Mouse (Mus musculus) lung, embryonic 14.5 days (tissue): ENCODE data around the gene Gorab. TPM values are rescaled to one million over a fixed set of nuclear protein-coding genes. Genes with fewer than 3 reads are reported as not detected.

Experiments used
- ATAC-seq: fragments of 200-750 bp; cut with Nextera tagmentation; 2 replicates; pipeline ENCODE4 v1.8.0; 2017; ENCODE audit warnings: mild to moderate bottlenecking, moderate TSS enrichment, moderate library complexity; ENCODE audit not compliant: insufficient read depth
- DNase-seq: peaks from one replicate; pipeline ENCODE4 v3.0.0-alpha.2; 2015
- H3K27ac ChIP-seq: fragments of 300-500 bp; sonication (generic); 2 replicates; pipeline ENCODE4 v1.5.1; 2014; ENCODE audit warnings: low read depth, mild to moderate bottlenecking, moderate library complexity
- H3K27me3 ChIP-seq: fragments of 300-500 bp; sonication (generic); 2 replicates; pipeline ENCODE4 v1.6.1; 2014; ENCODE audit warnings: low read length, control low read depth; ENCODE audit not compliant: insufficient read depth
- H3K36me3 ChIP-seq: fragments of 300-500 bp; sonication (generic); 2 replicates; pipeline ENCODE4 v1.6.1; 2014; ENCODE audit warnings: control low read depth; ENCODE audit not compliant: insufficient read depth
- H3K4me1 ChIP-seq: fragments of 300-500 bp; sonication (generic); 2 replicates; pipeline ENCODE4 v1.6.1; 2014; ENCODE audit warnings: antibody characterized with exemption, control low read depth; ENCODE audit not compliant: insufficient read depth
- H3K4me2 ChIP-seq: fragments of 300-500 bp; sonication (generic); 2 replicates; pipeline ENCODE4 v1.6.1; 2014; ENCODE audit warnings: mild to moderate bottlenecking
- H3K4me3 ChIP-seq: fragments of 300-500 bp; sonication (generic); 2 replicates; pipeline ENCODE4 v1.5.1; 2014; ENCODE audit warnings: low read depth, low read length
- H3K9ac ChIP-seq: fragments of 300-500 bp; sonication (generic); 2 replicates; pipeline ENCODE4 v1.6.1; 2014
- H3K9me3 ChIP-seq: fragments of 300-500 bp; sonication (generic); 2 replicates; pipeline ENCODE4 v1.6.1; 2016; ENCODE audit warnings: low read depth, low read length, control low read depth
- CTCF ChIP-seq: IDR thresholded peaks from 2 replicates; pipeline ENCODE4 v1.5.1; 2016; ENCODE audit warnings: antibody characterized with exemption, low read depth
- WGBS: fragments of 180-500 bp; shearing (Covaris S2); extraction: QIAGEN DNeasy Blood & Tissue Kit; methylation state at CpG from one replicate; pipeline ENCODE4 v1.1.7; 2014; 5-methylcytosine and 5-hydroxymethylcytosine counted together
- polyA plus RNA-seq: library from polyadenylated mRNA; unstranded; fragments of >200 nt; fragmentation: Nextera tagmentation; extraction: Ambion mirVana; gene quantifications from 2 replicates; pipeline ENCODE4 v1.2.1, GENCODE M21; 2014

Gorab gene
- polyA plus RNA-seq, 1 experiment from 2014 or later, result 23.6 TPM

- Histone ChIP-seq H3K9me3 (no peaks in the 10 kb centered on the region), H3K27ac (peak overlapping the region; percentile 66), H3K4me1 (0 out of 2 replicates have a peak, but pooled peaks cover 6% of the 10 kb centered on the region), H3K4me2 (no peak overlapping the region), H3K27me3 (no peaks in the 10 kb centered on the region), H3K4me3 (no peak overlapping the region), H3K36me3 (no peaks in the 10 kb centered on the region), H3K9ac (no peak overlapping the region)
- WGBS, result 47% methylated on average over 6 of the region's 6 CpGs
- ATAC-seq (no peak), DNase-seq (no peak)
- no peak for TF ChIP-seq CTCF
Observed at GRCm38 (mm10) chr1:163377924-163378323, 25.5 kb downstream of the Gorab start.

GRCm38 (mm10) chr1:163376818-163377581, 26.5 kb downstream of the Gorab start:
- 45% methylated on average over 6 of the region's 6 CpGs for WGBS
- no peak overlapping the region for H3K9ac ChIP-seq
- H3K4me3 ChIP-seq, result no peak overlapping the region
- H3K27me3 ChIP-seq, result no peaks in the 10 kb centered on the region
- H3K36me3 ChIP-seq, result no peaks in the 10 kb centered on the region
- peak; percentile 79 for ATAC-seq
- H3K4me1 ChIP-seq, result 0 out of 2 replicates have a peak, but pooled peaks cover 6% of the 10 kb centered on the region
- no peak for TF ChIP-seq CTCF
- H3K4me2 ChIP-seq, result no peak overlapping the region
- DNase-seq, result peak; percentile 91
- no peaks in the 10 kb centered on the region for H3K9me3 ChIP-seq
- peak overlapping the region; percentile 75; the same call in 1 of the 2 replicates for H3K27ac ChIP-seq

- no peak overlapping the region for H3K27ac ChIP-seq
- TF ChIP-seq CTCF, result no peak
- H3K36me3 ChIP-seq, result no peaks in the 10 kb centered on the region
- DNase-seq (no peak), ATAC-seq (no peak)
- no peaks in the 10 kb centered on the region for H3K27me3 ChIP-seq
- H3K9ac ChIP-seq, result no peak overlapping the region
- no peaks in the 10 kb centered on the region for H3K9me3 ChIP-seq
- 0 out of 2 replicates have a peak, but pooled peaks cover 6% of the 10 kb centered on the region for H3K4me1 ChIP-seq
- 65% methylated on average over 5 of the region's 5 CpGs for WGBS
- H3K4me3 ChIP-seq, result no peak overlapping the region
- no peak overlapping the region for H3K4me2 ChIP-seq
Observed at GRCm38 (mm10) chr1:163374455-163374854, 29.0 kb downstream of the Gorab start.

- peak; percentile 65 for DNase-seq
- Histone ChIP-seq H3K4me3 (no peak overlapping the region), H3K4me2 (no peak overlapping the region), H3K27ac (peak overlapping the region; percentile 70; the same call in 1 of the 2 replicates), H3K36me3 (no peaks in the 10 kb centered on the region), H3K9me3 (no peaks in the 10 kb centered on the region), H3K9ac (no peak overlapping the region), H3K27me3 (no peaks in the 10 kb centered on the region), H3K4me1 (0 out of 2 replicates have a peak, but pooled peaks cover 3% of the 10 kb centered on the region)
- 64% methylated on average over 8 of the region's 8 CpGs for WGBS
- no peak for ATAC-seq
- no peak for TF ChIP-seq CTCF
Observed at GRCm38 (mm10) chr1:163362202-163362601, 41.3 kb downstream of the Gorab start.

- Histone ChIP-seq H3K27ac (peak overlapping the region; percentile 61), H3K4me3 (no peak overlapping the region), H3K4me2 (no peak overlapping the region), H3K9me3 (no peaks in the 10 kb centered on the region), H3K27me3 (no peaks in the 10 kb centered on the region), H3K36me3 (no peaks in the 10 kb centered on the region), H3K9ac (no peak overlapping the region), H3K4me1 (0 out of 2 replicates have a peak, but pooled peaks cover 3% of the 10 kb centered on the region)
- TF ChIP-seq CTCF, result no peak
- DNase-seq (peak; percentile 52), ATAC-seq (peak; percentile 75; the same call in 1 of the 2 replicates)
- WGBS, result 47% methylated on average over 5 of the region's 5 CpGs
Observed at GRCm38 (mm10) chr1:163361376-163361775, 42.1 kb downstream of the Gorab start.

GRCm38 (mm10) chr1:163360796-163361195, 42.7 kb downstream of the Gorab start:
- H3K4me1 ChIP-seq, result 0 out of 2 replicates have a peak, but pooled peaks cover 3% of the 10 kb centered on the region
- no peak overlapping the region for H3K4me2 ChIP-seq
- no peak overlapping the region for H3K4me3 ChIP-seq
- H3K9ac ChIP-seq, result no peak overlapping the region
- H3K36me3 ChIP-seq, result no peaks in the 10 kb centered on the region
- 35% methylated on average over 6 of the region's 6 CpGs for WGBS
- no peaks in the 10 kb centered on the region for H3K9me3 ChIP-seq
- no peak for ATAC-seq
- TF ChIP-seq CTCF, result no peak
- peak; percentile 36 for DNase-seq
- peak overlapping the region; percentile 61 for H3K27ac ChIP-seq
- no peaks in the 10 kb centered on the region for H3K27me3 ChIP-seq

GRCm38 (mm10) chr1:163359521-163359920, 43.9 kb downstream of the Gorab start:
- H3K4me2 ChIP-seq, result no peak overlapping the region
- H3K27ac ChIP-seq, result no peak overlapping the region
- no peaks in the 10 kb centered on the region for H3K27me3 ChIP-seq
- ATAC-seq (no peak), DNase-seq (no peak)
- H3K36me3 ChIP-seq, result no peaks in the 10 kb centered on the region
- no peaks in the 10 kb centered on the region for H3K9me3 ChIP-seq
- no peak overlapping the region for H3K9ac ChIP-seq
- H3K4me1 ChIP-seq, result 0 out of 2 replicates have a peak, but pooled peaks cover 3% of the 10 kb centered on the region
- H3K4me3 ChIP-seq, result no peak overlapping the region
- no peak for TF ChIP-seq CTCF
- WGBS, result 87% methylated on average over 3 of the region's 3 CpGs
